Mouse (Mus musculus) layer of hippocampus, adult 6 months (tissue): ENCODE results near the gene Cacna1c. TPM values are rescaled to one million over a fixed set of nuclear protein-coding genes. Genes with fewer than 3 reads are reported as not detected.

Experiments
- long read RNA-seq, 2 experiments: library from polyadenylated mRNA; unstranded; transcript quantifications; one replicate each; pipeline ENCODE4 v2.0.0; 2019 to 2020
- polyA plus RNA-seq: library from polyadenylated mRNA; unstranded; fragments of <200 nt; fragmentation: Nextera tagmentation; gene quantifications from 2 replicates; pipeline ENCODE4 v1.2.3, GENCODE M21; 2021

Cacna1c gene
- 2.3 and 2.6 TPM in 2 replicates for polyA plus RNA-seq
- long read RNA-seq, experiment 1, partial matches to known transcripts = 6 of 21 reads
- long read RNA-seq, experiment 1, other reads (novel, unspliced or antisense) = 15 of 21 reads
- long read RNA-seq, experiment 2, partial matches to known transcripts = 11 of 53 reads
- long read RNA-seq, experiment 2, other reads (novel, unspliced or antisense) = 42 of 53 reads

DNA sequence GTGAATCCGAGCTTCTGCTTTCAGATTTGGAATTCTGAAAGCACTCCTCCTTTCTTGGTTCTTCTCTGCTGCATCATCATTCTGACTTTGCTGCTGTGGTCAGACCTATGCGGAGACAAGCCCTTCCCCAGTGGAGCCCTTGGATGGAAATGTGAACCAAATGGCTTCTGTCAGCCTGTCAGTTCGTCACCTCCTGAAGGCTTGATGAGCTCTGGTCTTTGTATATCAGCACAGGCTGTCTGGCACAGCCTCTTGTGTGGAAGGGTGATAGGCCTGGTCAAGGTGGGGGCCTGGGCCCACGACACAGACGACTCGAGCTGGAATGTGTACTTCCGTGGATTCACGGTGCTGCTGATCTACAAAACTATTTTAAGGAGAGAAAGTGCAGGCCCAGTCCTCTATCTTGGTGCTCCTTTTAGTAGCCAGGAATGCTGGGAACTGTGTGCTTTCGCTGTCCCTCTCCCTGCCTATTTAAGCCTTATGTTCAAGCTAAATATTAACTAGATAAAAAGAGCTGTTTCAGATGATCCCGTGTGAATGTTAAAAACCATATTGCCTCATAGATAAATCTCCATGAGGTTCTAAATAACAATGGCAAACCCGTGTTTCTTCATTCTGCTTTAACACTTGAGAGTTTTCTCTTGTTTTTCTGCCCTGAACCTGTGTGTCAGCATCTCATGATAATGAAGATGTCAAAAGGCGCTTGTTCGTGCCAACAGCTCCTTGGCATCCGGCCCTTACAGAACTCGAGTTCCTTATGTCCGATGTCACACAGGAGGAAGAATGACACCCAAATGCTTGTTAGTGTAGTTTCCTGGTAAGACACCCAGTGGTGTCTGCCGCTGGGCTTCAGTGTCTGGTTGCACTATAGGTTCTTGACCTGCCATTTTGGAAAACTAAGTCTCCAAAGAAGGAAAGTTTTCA is at the start of gene Cacna1c:
Gene Cacna1c (minus strand): TSS at position 37 of the 924 bp plus-strand sequence.

DNA sequence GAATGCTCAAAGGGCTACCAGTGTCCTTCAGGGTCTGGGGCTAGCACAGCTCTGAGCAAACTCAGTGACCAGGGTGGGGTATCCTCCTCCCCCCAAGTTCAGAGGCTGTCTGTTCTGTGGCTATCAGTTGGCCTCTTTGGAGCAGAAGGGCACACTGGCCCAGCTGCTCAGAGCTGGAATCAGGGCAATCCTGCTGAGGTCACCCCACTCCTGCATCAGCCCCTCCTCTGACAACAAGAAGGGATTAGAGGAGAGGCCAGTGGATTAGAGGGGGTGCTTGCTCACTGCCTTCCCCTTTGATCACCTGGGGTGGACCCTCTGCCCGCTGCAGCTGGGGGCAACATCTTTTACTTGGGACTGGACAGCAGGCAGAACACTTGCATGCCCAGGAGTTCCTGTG is 40.0 kb upstream of the Cacna1c start, which contains the start of gene Cacna2d4:
Gene Cacna2d4 (plus strand): TSS at position 286 of the 400 bp plus-strand sequence.

GRCm38 (mm10) chr6:119175078-119175853 is 21.0 kb downstream of the Cacna1c start, which contains the start of gene Dcp1b:
Gene Dcp1b (plus strand): TSS chr6:119175253.

GRCm38 (mm10) chr6:118561745-118562609 is 634.2 kb downstream of the Cacna1c start, which contains the start of gene Ankrd26:
Gene Ankrd26 (minus strand): TSS chr6:118562226.

Other genes with a start within 250 kb of the Cacna1c start
- 4.7 and 5.1 TPM in 2 replicates for gene Dcp1b, start 21.2 kb downstream of the Cacna1c start, polyA plus RNA-seq
- 0.38 and 0.88 TPM in 2 replicates for gene Cacna2d4, start 40.1 kb upstream of the Cacna1c start, polyA plus RNA-seq
- gene Lrtm2, start 134.3 kb upstream of the Cacna1c start, polyA plus RNA-seq = 23.2 and 30.8 TPM in 2 replicates
- gene Adipor2, start 221.3 kb upstream of the Cacna1c start, polyA plus RNA-seq = 7.3 and 7.4 TPM in 2 replicates